Mouse (Mus musculus): ENCODE data around the gene Etv3.
"Not testable (repeated sequence)": the region's sequence is repeated elsewhere in the genome, so short reads cannot be mapped to it uniquely, and the experiment has no call there.

The Etv3 gene

GRCm38 (mm10) chr3:87525043-87525836 lies at the start of gene Etv3:
Etv3 (plus strand) TSS chr3:87525407.
- DNase-seq, result peak; percentile 87

- DNase-seq, result not testable (repeated sequence)
Measured at GRCm38 (mm10) chr3:87477948-87478347, 47.3 kb upstream of the Etv3 start.

- not testable (repeated sequence) for DNase-seq
Measured at GRCm38 (mm10) chr3:87478596-87478995, 46.6 kb upstream of the Etv3 start.

GRCm38 (mm10) chr3:87479230-87479629 lies 46.0 kb upstream of the Etv3 start:
- DNase-seq, result not testable (repeated sequence)

GRCm38 (mm10) chr3:87487392-87487791 lies 37.8 kb upstream of the Etv3 start:
- no peak for DNase-seq

- no peak for DNase-seq
Measured at GRCm38 (mm10) chr3:87487911-87488310, 37.3 kb upstream of the Etv3 start.

- no peak for DNase-seq
Measured at GRCm38 (mm10) chr3:87498266-87498665, 26.9 kb upstream of the Etv3 start.

GRCm38 (mm10) chr3:87499072-87499471 lies 26.1 kb upstream of the Etv3 start:
- DNase-seq, result peak; percentile 23

- DNase-seq, result no peak
Measured at GRCm38 (mm10) chr3:87500088-87501055, 24.8 kb upstream of the Etv3 start.

- DNase-seq, result no peak
Measured at GRCm38 (mm10) chr3:87501151-87501550, 24.1 kb upstream of the Etv3 start.

- no peak for DNase-seq
Measured at GRCm38 (mm10) chr3:87502771-87503170, 22.4 kb upstream of the Etv3 start.

- DNase-seq, result peak; percentile 28
Measured at GRCm38 (mm10) chr3:87504330-87504729, 20.9 kb upstream of the Etv3 start.

- DNase-seq, result no peak
Measured at GRCm38 (mm10) chr3:87504749-87505425, 20.3 kb upstream of the Etv3 start.

- no peak for DNase-seq
Measured at GRCm38 (mm10) chr3:87506456-87507416, 18.5 kb upstream of the Etv3 start.

- DNase-seq, result peak; percentile 72
Measured at GRCm38 (mm10) chr3:87508205-87508901, 16.9 kb upstream of the Etv3 start.

GRCm38 (mm10) chr3:87509061-87509460 lies 16.1 kb upstream of the Etv3 start:
- DNase-seq, result no peak

- DNase-seq, result no peak
Measured at GRCm38 (mm10) chr3:87510832-87511231, 14.4 kb upstream of the Etv3 start.

GRCm38 (mm10) chr3:87511971-87512765 lies 13.0 kb upstream of the Etv3 start:
- DNase-seq, result no peak

GRCm38 (mm10) chr3:87515567-87516081 lies 9.6 kb upstream of the Etv3 start:
- no peak for DNase-seq

- DNase-seq, result no peak
Measured at GRCm38 (mm10) chr3:87518425-87518824, 6.8 kb upstream of the Etv3 start.

All from cerebellum, adult 11-12 months (tissue).